Mouse (Mus musculus): ENCODE results near the gene Gm21833. TPM values are rescaled to one million over a fixed set of nuclear protein-coding genes. Genes with fewer than 3 reads are reported as not detected.

Gm21833 gene
- not detected in 2 replicates for polyA plus RNA-seq (2015; fragmentation: Nextera tagmentation; extraction: Ambion mirVana)

GRCm38 (mm10) chr16:82828082-82828481 is at the start of gene Gm21833:
Gm21833 (plus strand) TSS chr16:82828382.

